Mouse (Mus musculus) megakaryocyte, embryonic 14.5 days (primary cell): Measurements from ENCODE around the gene Gemin7.

Experiments
- FLI1 ChIP-seq: IDR thresholded peaks from 2 replicates; pipeline ENCODE4 v1.6.1; 2012; ENCODE audit warnings: low read length, inconsistent platforms, mixed read lengths
- GATA1 ChIP-seq: IDR thresholded peaks from 3 replicates; pipeline ENCODE4 v1.6.1; 2012; ENCODE audit warnings: mixed read lengths, low read length, inconsistent platforms, borderline replicate concordance

DNA sequence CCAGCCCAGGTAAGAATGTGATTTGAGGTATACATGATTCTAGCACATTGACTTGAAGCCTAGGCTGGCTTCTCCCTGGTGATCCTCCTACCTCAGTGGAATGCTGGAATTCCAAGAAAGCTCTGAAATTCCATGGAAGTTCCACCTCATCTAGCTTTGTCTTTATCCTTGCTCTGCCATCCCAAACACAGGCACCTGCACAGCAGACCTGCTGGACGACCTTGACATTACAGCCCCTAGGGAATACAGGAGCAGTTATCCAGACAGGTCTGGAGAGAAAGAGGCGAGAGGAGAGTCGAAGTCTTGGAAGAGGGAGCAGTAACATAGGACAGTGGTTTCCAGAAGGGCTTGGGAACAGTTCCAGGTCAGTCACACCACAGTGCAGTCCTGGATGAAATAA lies 7.7 kb downstream of the Gemin7 start:
- no peak for TF ChIP-seq FLI1
- TF ChIP-seq GATA1 = no peak
